Mouse (Mus musculus): ENCODE data around the gene Men1.
"Not testable (repeated sequence)": the region's sequence is repeated elsewhere in the genome, so short reads cannot be mapped to it uniquely, and the experiment has no call there.

Men1 gene

DNA sequence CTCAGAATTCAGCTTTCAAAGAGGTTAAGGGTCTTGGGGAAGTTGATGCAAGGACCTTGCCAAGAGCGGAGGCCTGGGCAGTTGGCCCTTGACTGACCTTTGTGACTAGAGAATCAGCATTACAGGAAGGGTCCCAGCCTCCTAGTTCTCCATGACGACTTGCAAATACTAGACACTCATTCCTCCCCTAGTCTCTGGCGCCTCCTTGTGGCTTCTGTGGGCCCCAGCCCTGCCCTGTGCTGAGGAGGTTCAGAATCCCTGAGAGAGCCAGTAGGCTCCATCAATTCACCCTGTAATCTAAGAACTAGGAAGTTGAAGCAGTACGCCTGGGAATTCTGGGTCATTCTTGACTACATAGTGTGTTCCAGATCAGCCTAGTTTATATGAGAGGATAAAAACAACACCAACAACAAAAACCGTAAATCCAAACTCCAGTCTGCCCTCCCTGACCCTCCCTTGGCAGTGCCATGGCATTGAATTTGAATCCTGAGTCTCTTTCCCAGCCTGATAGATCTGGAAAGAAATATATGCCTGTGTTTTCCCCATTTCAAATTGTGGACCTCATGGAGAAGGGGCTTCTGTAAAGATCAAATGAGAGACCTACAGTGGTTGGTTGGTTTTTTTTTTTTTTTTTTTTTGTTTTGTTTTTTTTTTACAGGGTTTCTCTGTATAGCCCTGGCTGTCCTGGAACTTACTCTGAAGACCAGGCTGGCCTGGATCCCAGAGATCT lies 29.8 kb upstream of the Men1 start:
- DNase-seq (ENCODE audit: low read depth, low spot score), result peak; percentile 85

DNA sequence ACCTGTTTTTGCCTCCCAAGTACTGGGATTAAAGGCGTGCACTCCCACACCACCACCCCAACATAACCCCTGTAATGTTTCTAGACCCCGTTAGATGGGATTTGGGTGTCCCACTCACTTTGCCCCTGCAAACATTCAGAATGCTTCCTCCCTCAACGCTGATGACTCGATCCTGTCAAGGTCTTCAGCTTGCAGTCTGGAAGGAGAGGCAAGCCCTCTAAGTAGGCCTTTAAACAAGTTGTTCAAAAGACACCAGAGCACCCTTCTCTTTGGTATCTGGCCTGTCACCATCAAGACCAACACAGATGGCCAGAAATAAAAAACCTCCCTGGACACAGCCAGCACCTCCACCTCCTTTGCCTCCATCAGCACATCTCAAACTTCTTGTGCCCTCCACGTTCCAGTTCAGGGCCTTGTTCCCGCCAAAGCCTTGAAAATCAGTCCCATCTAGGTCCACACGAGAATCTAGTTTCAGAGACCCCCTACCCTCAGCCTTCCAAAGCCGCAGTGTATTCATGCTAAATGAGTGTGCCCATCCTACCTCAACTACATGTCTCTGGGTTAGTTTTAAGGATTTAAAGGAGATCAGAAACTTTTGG lies 29.2 kb upstream of the Men1 start:
- DNase-seq (ENCODE audit: low read depth, low spot score), result no peak

DNA sequence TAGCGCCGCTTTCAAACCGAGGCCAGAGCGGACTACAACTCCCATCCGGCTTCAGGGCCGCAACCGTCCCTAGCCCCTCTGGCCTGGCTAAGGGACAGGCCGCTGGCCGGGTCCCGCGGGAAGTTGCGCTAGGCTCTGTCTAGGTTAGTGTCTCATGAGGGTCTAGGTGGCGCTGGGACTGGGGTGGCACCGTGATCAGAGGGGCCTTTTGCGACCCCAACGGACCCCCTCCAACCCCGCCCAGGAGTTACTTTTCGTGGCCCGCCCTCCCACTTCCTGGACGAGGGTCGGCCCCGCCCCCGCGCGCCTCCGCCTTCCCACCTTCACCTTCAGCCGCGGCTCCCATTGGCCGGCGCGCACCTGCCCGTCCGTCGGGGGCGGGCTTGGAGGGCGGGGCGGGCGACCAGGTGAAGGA lies 28.6 kb upstream of the Men1 start, which contains the start of gene Cdc42bpg:
Cdc42bpg (plus strand) TSS at position 320 of the 415 bp plus-strand sequence.
- DNase-seq (ENCODE audit: low read depth, low spot score), result peak; percentile 88

DNA sequence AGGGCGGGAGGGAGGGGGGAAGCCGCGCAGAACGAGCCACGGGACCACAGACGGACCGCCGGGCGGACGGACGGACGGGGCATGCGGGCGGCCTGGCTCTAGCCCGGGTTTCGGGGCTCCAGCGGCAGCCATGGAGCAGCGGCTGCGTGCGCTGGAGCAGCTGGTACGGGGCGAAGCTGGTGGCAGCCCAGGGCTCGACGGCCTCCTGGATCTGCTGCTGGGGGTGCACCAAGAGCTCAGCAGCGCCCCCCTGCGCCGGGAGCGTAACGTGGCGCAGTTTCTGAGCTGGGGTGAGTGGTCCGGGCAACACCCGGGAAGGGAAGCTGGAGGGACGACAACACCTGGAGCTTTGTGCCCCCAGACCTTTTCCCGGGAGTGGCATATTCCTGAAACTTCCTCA lies 28.2 kb upstream of the Men1 start:
- DNase-seq (ENCODE audit: low read depth, low spot score), result peak; percentile 85

DNA sequence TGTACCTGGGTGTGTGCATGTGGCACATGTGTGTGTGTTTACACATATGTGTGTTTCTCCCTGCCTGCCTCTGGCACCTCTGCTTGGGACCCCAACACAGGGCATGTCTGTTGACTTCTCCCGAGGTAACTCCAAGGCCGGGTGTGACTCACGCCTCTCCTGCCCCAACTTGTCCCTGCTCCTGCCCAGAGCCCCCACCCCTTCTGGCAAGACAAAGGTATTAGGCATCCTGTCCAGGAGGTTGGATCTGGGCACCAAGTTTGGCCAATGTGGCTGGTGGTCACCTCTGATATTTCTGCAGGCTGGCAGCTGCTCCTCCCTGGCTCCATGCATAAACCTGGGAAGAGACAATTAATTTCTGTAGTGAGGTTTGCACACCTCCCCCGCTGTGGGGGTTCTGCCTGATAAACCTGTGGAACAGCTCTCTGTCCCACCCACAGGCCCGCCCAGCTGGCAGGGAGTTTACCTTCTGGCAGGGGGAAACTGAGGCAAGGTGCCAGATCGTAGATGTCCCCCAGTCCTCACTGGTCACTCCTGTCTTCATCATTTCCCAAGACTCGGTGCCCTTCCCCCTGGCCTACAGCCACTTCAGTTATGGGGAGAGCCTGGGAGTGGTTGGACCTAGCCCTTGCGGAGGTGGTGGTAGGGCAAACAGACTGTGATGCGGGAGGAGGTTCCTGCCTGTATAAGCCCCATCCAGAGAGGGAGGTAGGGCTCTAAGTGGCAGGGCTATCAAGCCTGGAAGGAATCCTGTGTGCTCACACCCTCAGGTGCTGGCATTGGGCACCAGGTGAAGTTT lies 26.8 kb upstream of the Men1 start:
- no peak for DNase-seq (ENCODE audit: low read depth, low spot score)

DNA sequence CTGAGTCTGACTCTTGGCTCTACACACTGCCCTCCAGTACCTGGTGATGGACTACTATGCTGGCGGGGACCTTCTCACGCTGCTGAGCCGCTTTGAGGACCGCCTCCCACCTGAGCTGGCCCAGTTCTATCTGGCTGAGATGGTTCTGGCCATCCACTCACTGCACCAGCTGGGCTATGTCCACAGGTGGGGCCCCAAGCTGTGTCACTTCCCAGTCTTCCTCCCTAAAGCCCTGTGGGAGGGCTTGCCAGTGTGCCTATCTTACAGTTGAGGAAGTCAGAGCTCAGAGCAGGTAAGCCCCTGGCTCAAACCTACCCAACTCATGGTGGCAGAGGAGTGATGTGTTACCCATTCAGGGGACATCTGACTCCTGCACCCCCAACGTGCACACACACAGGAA lies 24.6 kb upstream of the Men1 start:
- no peak for DNase-seq (ENCODE audit: low read depth, low spot score)

DNA sequence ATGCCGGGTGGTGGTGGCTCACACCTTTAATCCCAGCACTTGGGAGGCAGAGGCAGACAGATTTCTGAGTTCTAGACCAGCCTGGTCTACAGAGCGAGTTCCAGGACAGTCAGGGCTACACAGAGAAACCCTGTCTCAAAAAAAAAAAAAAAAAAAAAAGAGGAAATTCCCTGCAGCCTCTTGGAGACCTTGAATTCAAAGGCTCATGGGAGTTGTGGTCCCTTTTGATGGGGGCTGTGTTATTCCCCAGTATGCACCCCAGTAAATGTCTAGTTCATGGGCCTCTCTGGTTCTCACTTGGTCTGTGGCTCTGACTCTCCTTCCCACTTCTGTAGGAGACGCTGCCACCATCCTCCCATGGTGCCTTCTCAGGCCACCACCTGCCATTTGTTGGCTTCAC lies 23.0 kb upstream of the Men1 start:
- DNase-seq (ENCODE audit: low read depth, low spot score), result not testable (repeated sequence)

DNA sequence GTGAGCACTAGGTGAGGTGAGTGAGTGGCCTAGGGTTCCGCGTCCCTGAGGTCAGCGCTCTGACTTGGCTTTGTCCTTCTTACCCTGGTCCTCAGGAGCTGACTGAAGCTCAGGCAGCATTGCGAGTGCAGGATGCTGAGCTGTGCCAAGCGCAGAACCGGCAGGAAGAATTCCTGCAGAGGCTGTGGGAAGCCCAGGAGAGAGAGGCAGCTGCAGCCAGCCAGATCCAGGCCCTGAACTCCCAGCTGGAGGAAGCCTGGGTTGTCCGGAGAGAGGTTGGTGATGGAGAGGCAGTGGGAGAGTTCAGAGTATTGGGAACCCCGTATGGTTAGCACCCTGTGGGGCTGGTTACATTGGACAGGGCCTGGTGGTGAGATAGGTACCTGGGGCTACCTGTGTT lies 21.0 kb upstream of the Men1 start:
- no peak for DNase-seq (ENCODE audit: low read depth, low spot score)

DNA sequence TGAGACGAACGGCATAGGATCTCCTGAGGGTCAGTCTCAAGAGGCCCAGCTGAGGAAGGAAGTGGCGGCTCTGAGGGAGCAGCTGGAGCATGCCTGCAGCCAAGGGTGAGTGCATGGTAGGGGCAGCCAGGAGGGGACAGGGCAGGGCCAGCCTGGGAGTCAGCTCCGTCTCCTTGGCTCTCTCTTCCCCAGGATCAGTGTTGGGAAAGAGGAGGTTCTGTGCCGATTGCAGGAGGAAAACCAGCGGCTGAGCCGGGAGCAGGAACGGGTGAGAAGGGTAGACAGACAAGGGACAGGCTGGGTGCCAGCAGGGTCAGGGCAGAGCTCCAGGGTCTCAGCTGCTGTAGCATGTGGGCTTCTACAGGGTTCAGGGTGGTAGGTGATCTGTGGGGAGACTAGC lies 20.3 kb upstream of the Men1 start:
- no peak for DNase-seq (ENCODE audit: low read depth, low spot score)

DNA sequence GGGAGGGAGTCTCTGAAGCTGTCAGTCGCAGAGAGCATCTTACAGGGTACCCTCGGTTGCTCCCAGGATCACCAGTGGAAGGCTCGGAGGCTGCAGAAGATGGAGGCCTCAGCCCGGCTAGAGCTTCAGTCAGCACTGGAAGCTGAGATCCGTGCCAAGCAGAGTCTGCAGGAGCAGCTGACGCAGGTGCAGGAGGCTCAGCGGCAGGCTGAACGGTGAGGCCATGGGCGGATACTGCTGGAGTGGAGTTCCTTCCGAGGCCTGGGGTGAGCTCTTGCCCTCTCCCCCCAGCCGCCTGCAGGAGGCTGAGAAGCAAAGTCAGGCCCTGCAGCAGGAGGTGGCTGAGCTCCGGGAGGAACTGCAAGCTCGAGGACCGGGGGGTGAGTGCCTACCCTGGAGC lies 19.2 kb upstream of the Men1 start:
- DNase-seq (ENCODE audit: low read depth, low spot score), result no peak

DNA sequence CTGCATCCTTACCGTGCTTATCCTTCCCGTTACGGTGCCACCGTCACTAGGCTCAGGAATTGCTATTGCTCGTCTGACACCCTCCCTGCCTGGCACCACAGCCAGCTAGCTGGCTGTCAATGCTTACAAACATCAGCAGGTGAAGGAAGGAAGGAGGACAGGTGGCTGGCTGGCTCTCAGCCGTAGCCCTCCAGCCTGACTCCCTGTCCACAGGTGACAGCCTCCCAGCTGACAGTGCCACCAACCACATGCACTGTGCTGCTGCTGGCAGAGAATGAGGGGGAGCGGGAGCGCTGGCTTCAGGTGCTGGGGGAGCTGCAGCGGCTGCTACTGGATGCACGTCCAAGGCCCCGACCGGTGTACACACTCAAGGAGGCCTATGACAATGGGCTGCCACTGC lies 16.6 kb upstream of the Men1 start:
- no peak for DNase-seq (ENCODE audit: low read depth, low spot score)

DNA sequence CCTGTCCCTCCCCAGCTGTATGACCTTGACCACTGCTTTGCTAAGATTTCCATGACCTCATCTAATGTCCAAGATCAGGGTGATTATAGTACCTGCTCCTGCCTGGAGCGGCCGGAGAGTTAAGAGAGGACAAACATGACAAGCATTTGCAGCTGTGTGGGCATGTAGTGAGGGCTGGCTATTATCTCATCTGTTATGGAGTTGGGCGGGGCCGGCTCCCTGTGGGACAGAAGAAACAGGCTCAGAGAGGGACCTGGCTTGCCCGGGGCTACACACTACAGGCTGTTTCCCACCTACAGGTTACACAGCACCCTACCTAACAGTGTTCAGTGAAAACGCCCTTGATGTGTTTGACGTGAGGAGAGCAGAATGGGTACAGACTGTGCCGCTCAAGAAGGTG lies 13.4 kb upstream of the Men1 start:
- DNase-seq (ENCODE audit: low read depth, low spot score), result no peak

DNA sequence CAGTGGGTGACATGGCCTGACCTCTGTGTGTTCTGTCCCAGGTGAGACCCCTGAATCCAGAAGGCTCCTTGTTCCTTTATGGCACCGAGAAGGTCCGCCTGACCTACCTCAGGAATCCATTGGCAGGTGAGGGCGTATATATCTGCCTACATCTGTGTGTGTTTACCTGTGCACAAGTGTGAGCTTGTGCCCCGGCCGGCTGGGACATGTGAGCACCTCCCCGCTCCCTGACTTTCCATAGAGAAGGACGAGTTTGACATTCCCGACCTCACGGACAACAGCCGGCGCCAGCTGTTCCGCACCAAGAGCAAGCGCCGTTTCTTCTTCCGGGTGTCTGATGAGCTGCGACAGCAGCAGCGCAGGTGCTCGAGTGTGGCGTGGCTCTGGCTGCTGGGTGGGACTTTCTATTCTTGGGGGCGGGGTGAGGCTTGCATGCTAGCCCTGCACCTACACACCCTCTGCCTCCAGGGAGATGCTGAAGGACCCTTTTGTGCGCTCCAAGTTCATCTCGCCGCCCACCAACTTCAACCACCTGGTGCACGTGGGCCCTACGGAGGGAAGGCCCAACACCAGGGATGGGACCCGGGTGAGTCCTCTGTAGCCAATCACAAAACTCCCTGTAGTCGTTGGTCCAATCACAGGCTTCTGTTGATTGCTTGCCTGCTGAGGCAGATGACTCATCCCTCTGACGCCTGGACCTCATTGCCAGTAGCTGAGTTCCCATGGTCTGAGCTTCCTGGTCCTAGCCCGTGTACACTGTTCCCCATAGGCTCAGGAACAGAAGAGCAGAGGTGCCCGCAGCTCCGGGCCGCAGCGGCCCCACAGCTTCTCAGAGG lies 12.8 kb upstream of the Men1 start:
- DNase-seq (ENCODE audit: low read depth, low spot score), result no peak

DNA sequence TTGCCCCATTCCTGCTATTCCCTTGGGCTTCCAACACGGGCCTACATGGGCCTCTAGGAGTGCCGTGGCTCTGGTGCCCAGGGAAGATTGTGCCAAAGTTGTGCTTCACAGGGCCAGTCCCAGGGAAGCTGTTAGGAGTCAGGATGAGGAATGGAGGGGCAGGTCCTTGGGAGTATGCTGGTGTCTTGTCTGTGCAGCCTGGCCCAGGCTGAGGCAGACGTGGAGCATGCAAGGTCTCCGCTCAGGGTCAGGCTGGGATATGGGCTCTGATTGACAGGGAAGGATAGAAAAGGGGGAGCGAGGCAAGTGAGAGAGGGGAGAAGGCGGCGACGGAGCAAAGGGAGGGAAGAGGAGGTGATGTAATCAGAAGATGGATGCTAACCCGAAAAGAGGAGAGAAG lies 10.0 kb upstream of the Men1 start:
- DNase-seq (ENCODE audit: low read depth, low spot score), result no peak

DNA sequence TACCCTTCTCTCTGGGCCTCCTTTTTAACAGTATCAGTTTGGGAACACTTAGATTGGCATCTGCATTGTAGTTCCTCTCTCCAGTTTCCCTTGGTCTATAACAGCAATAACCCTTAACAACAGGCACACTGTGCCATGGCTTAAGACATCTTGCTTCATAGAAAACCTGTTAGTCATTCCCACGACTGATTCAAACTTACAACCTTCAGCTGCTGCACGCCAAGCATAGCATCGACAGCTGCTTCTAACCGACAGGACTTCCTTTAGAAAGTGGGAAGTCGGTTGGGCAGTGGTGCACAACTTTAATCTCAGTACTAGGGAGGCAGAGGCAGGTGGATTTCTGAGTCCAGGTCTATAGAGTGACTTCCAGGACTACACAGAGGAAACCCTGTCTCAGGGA lies 3.6 kb upstream of the Men1 start:
- no peak for DNase-seq (ENCODE audit: low read depth, low spot score)

DNA sequence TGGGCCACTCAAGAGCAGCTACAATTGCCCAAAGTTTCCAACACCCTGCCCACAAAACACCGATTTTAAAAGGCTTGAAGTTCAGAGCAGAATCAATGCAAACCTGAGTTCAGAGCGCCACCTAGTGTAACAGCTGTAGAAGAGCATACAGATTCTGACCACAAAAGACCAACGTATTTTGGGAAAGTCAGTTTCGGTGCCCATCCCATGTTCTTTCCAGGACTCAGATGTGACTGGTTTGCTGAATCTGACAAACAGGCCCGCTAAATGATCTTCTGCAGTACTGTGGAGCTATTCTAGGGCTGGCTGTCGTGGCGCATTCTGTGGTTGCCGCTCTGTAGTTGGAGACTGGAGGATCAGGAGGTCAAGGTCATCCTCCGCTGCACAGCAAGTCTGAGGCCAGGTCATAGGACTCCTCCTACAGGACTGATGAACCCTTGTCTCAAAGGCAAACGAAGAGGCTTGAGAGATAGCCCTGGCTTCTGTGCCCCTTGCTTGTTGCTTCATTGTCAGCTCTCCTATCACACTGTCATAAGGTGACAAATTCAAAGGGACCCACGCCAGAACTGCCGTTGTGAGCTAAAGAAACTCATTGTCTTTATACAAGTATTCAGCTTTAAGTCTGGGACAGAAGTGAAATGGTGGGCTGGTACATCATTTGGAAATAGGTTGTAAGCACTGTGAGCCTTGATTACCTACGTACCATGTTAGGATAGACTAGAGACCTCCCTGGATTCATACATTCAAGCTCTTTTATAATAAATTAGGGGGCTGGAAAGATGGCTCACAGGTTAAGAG lies 2.9 kb upstream of the Men1 start:
- DNase-seq (ENCODE audit: low read depth, low spot score), result peak; percentile 78

DNA sequence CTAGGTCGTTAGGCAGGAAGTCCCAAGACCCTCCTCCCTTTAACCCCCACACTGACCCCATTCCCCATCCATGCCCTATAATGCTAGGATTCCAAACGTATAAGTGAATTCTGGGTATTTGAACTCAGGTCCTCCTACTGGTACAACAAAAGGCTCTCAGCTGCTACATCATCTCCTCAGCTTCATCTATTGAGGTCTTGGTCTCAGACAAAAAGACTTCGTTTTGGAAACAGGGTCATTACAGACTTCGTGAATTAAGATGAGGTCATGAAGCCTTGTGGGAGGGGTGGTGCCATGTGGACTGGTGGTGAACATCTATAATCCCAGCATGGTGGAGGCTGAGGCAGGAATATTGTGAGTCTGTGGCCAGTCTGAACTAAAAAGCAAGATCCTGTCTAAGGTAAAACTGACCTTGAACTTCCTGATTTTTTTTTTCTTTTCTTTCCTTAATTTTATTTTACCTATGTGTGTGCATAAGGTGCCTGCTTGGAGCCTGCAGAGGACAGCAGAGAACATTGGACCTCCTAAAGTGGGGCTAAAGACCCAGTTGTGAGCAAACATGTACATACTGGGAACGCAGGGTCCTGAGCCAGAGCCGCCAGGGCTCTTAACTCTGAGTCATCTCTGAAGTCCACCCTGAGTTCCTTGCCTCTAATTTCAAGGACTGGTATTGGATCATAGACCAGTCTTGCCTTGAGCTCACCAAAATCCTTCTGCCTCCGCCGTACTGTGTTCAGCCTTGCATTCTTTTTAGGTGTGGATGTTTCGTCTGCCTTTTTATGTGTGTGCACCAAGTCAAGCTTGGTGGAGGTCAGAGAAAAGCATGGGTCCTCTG lies 801 bp upstream of the Men1 start:
- no peak for DNase-seq (ENCODE audit: low read depth, low spot score)

DNA sequence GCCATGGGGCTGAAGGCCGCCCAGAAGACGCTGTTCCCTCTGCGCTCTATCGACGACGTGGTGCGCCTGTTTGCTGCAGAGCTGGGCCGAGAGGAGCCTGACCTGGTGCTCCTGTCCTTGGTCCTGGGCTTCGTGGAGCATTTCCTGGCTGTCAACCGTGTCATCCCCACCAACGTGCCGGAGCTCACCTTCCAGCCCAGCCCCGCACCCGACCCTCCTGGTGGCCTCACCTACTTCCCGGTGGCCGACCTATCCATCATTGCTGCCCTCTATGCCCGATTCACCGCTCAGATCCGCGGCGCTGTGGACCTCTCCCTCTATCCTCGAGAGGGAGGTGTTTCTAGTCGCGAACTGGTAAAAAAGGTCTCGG lies 664 bp downstream of the Men1 start:
- DNase-seq (ENCODE audit: low read depth, low spot score), result peak; percentile 37

DNA sequence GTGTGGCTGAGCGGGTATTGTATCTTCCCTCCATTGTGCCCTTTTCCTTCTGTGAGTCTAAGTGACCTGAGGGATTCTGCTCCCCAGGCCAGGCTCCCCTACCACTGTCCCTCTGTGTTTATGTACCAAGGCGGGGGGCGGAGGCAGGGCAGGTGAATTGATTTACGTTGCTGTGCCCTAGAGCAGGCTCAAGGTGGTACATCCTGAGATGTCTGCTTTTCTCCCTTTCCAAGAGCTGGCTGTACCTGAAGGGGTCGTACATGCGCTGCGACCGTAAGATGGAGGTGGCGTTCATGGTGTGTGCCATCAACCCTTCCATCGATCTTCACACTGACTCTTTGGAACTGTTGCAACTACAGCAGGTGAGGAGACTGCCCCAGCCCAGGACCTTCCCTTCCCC lies 2.1 kb downstream of the Men1 start:
- no peak for DNase-seq (ENCODE audit: low read depth, low spot score)

DNA sequence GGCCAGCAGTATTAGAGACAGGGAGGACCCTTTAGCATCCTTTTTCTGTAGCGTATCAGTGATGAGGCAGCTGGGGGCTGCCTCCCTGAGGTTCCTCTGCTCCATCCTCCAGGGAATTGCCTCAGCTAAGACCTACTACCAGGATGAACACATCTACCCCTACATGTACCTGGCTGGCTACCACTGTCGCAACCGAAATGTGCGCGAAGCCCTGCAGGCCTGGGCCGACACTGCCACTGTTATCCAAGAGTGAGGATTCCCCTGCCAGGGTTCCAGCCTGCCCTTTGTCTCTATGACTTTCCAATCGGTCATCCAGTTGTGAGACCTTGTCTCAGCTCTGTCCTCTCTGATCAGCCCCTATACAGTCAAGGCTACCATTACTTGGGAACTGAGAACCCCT lies 3.4 kb downstream of the Men1 start:
- no peak for DNase-seq (ENCODE audit: low read depth, low spot score)

Measured in CD4-positive helper T cell, adult 2 months (primary cell).